Mouse (Mus musculus) stomach, embryonic 16.5 days (tissue): ENCODE results near the gene Fxyd4. TPM values are rescaled to one million over a fixed set of nuclear protein-coding genes. Genes with fewer than 3 reads are reported as not detected.

Source experiments
- ATAC-seq: fragments of 200-750 bp; cut with Nextera tagmentation; 2 replicates; pipeline ENCODE4 v1.8.0; 2017; ENCODE audit warnings: moderate number of reproducible peaks, moderate TSS enrichment; ENCODE audit not compliant: insufficient read depth, low FRiP score
- H3K27ac ChIP-seq: fragments of 300-500 bp; sonication (generic); 2 replicates; pipeline ENCODE4 v1.5.1; 2014; ENCODE audit warnings: low read length
- H3K27me3 ChIP-seq: fragments of 300-500 bp; sonication (generic); 2 replicates; pipeline ENCODE4 v1.6.1; 2014; ENCODE audit warnings: low read length, control low read depth, mixed read lengths; ENCODE audit not compliant: control insufficient read depth, insufficient read depth
- H3K36me3 ChIP-seq: fragments of 300-500 bp; sonication (generic); 2 replicates; pipeline ENCODE4 v1.6.1; 2014; ENCODE audit warnings: low read length; ENCODE audit not compliant: control insufficient read depth, insufficient read depth
- H3K4me1 ChIP-seq: fragments of 300-500 bp; sonication (generic); 2 replicates; pipeline ENCODE4 v1.6.1; 2014; ENCODE audit warnings: low read length, control low read depth, mixed read lengths; ENCODE audit not compliant: control insufficient read depth, insufficient read depth
- H3K4me2 ChIP-seq: fragments of 300-500 bp; sonication (generic); 2 replicates; pipeline ENCODE4 v1.6.1; 2014; ENCODE audit warnings: low read depth, low read length, mixed read lengths
- H3K4me3 ChIP-seq: fragments of 300-500 bp; sonication (generic); replicated peaks from 2 replicates; pipeline ENCODE4 v1.5.1; 2014; ENCODE audit warnings: mild to moderate bottlenecking, low read length
- H3K9ac ChIP-seq: fragments of 300-500 bp; sonication (generic); 2 replicates; pipeline ENCODE4 v1.6.1; 2014; ENCODE audit warnings: low read length
- H3K9me3 ChIP-seq: fragments of 300-500 bp; sonication (generic); replicated peaks from 2 replicates; pipeline ENCODE4 v1.6.1; 2016; ENCODE audit warnings: low read length, control low read depth; ENCODE audit not compliant: control insufficient read depth
- WGBS: fragments of 180-500 bp; shearing (Covaris S2); extraction: QIAGEN DNeasy Blood & Tissue Kit; methylation state at CpG from one replicate; pipeline ENCODE4 v1.1.7; 2014; 5-methylcytosine and 5-hydroxymethylcytosine counted together
- microRNA-seq: library from miRNA; unstranded; fragments of <30 nt; microRNA quantifications from one replicate; pipeline ENCODE4, GENCODE M21; 2016
- polyA plus RNA-seq: library from polyadenylated mRNA; unstranded; fragments of >200 nt; fragmentation: Nextera tagmentation; extraction: Ambion mirVana; gene quantifications from 2 replicates; pipeline ENCODE4 v1.2.1, GENCODE M21; 2015

Gene Fxyd4
- polyA plus RNA-seq, 1 experiment from 2014 or later: 2.4 TPM

- H3K9ac ChIP-seq: no peak overlapping the region
- no peaks in the 10 kb centered on the region for H3K27me3 ChIP-seq
- H3K9me3 ChIP-seq: no peaks in the 10 kb centered on the region
- WGBS: 35% methylated on average over 1 of the region's 1 CpGs
- H3K4me1 ChIP-seq: 0 out of 2 replicates have a peak, but pooled peaks cover 4% of the 10 kb centered on the region
- H3K4me2 ChIP-seq: no peak overlapping the region
- H3K27ac ChIP-seq: no peak overlapping the region
- no peak for ATAC-seq
- no peak overlapping the region for H3K4me3 ChIP-seq
- no peaks in the 10 kb centered on the region for H3K36me3 ChIP-seq
Observed at GRCm38 (mm10) chr6:117888032-117888431, 49.5 kb downstream of the Fxyd4 start.

- no peaks in the 10 kb centered on the region for H3K4me1 ChIP-seq
- H3K9me3 ChIP-seq: no peaks in the 10 kb centered on the region
- H3K27me3 ChIP-seq: no peaks in the 10 kb centered on the region
- H3K4me2 ChIP-seq: no peak overlapping the region
- no peak overlapping the region for H3K4me3 ChIP-seq
- no peak for ATAC-seq
- no peaks in the 10 kb centered on the region for H3K36me3 ChIP-seq
- no peak overlapping the region for H3K27ac ChIP-seq
- 80% methylated on average over 2 of the region's 2 CpGs for WGBS
- H3K9ac ChIP-seq: no peak overlapping the region
Observed at GRCm38 (mm10) chr6:117885943-117886342, 51.5 kb downstream of the Fxyd4 start.

Small RNAs within 50 kb of the gene (microRNA-seq; reads per million reads assigned to microRNA genes)
- gene Gm25535: not detected

Other genes with a start within 250 kb of the Fxyd4 start
- 86.2 and 92.3 TPM in 2 replicates for gene Zfp637, start 96.5 kb downstream of the Fxyd4 start, polyA plus RNA-seq
- 4.8 and 6.0 TPM in 2 replicates for gene Zfp239, start 75.6 kb downstream of the Fxyd4 start, polyA plus RNA-seq
- gene Hnrnpf, start 37.4 kb downstream of the Fxyd4 start, polyA plus RNA-seq: 688 and 741 TPM in 2 replicates
- 0.39 and 0.72 TPM in 2 replicates for gene Rasgef1a, start 73.7 kb upstream of the Fxyd4 start, polyA plus RNA-seq
- 16.0 and 16.8 TPM in 2 replicates for gene Csgalnact2, start 201.4 kb upstream of the Fxyd4 start, polyA plus RNA-seq